Mouse (Mus musculus) CD4-positive naive resting alpha-beta T cell, adult 57 days (primary cell): ENCODE results near the gene Mrps27. TPM values are rescaled to one million over a fixed set of nuclear protein-coding genes. Genes with fewer than 3 reads are reported as not detected.

Experiments
- total RNA-seq: library from RNA; stranded (reverse); gene quantifications from one replicate; pipeline ENCODE4 v1.2.4, GENCODE M21; 2023

The Mrps27 gene
- total RNA-seq, result 13.0 TPM

DNA sequence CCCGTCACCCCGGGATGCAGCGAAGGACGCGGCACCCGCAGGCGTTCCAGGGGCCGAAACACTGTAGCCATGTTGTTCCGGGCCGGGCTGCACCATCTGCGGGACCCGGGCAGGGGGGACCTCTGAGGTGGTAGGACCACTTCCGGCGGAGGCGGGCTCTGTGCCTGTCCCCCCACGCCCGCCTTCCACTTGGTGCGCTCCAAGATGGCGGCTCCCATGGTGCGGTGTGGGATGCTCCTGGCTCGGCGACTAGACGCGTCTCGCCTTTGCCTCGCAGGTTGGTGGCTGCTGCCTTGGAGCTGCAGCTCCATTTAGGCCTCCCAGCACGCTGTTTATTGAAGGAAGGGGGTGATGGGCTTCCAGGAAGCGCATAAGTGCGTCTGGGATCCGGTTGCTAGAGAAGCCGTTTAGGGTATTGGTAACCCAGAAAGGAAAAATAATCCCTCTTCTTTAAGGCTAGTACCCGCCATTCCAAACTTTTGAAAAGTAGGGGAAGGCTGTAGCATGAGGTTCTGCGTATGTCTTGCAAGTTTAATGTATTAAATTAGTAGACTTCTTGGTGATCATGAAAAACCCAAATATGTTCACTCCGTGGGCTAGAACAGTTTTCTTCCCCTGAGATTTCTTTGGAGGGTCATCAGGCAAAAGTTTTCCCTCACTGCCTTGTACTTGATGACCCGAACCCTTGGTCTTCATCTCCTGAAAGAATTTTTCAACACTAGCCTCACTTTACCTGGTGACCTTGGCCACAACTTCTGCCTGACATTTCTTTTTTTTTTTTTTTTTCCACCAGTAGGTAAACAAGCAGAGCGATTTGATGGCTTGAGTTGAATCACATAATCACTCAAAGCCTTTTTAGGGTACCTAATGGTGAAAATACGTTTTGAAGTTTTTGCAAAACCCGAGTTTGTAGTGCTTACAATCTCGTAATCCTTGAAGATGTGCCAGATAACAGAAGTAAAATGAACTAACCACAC, at the start of gene Mrps27, which contains the start of gene Ptcd2:
Gene Mrps27, plus strand, starts transcription at position 188 of the 977 bp plus-strand sequence.
Gene Ptcd2, minus strand, starts transcription at position 107 of the 977 bp plus-strand sequence.

Other genes with a start within 250 kb of the Mrps27 start
- gene Zfp366, start 160.0 kb upstream of the Mrps27 start, total RNA-seq, result 0.68 TPM
- gene Ptcd2, start 81 bp upstream of the Mrps27 start, total RNA-seq, result 37.9 TPM
- 0.21 TPM for gene Map1b, start 171.8 kb downstream of the Mrps27 start, total RNA-seq